Mouse (Mus musculus) CH12.LX (cell line): Measurements from ENCODE around the gene Plce1.

Source experiments
- CHD2 ChIP-seq: IDR thresholded peaks from 2 replicates; pipeline ENCODE4 v1.6.1; 2011; ENCODE audit warnings: low read length, improper control_type of control experiment
- CTCF ChIP-seq, 2 experiments: IDR thresholded peaks in 1 of 2; conservative IDR thresholded peaks in 1 of 2; 2 replicates each; pipeline ENCODE4 v1.5.1; 2011 to 2012; ENCODE audit warnings: low read depth in 2 of 2, low read length in 2 of 2, improper control_type of control experiment in 1 of 2, inconsistent platforms in 1 of 2, mild to moderate bottlenecking in 1 of 2, moderate library complexity in 1 of 2
- E2F4 ChIP-seq: IDR thresholded peaks from 2 replicates; pipeline ENCODE4 v1.6.1; 2011; ENCODE audit warnings: low read depth, low read length, improper control_type of control experiment; ENCODE audit not compliant: insufficient replicate concordance
- EP300 ChIP-seq: IDR thresholded peaks from 2 replicates; pipeline ENCODE4 v1.6.1; 2011; ENCODE audit warnings: low read length, improper control_type of control experiment
- HCFC1 ChIP-seq: IDR thresholded peaks from 2 replicates; pipeline ENCODE4 v1.6.1; 2012; ENCODE audit warnings: low read depth, mild to moderate bottlenecking, inconsistent platforms, low read length, improper control_type of control experiment
- NRF1 ChIP-seq: IDR thresholded peaks from 2 replicates; pipeline ENCODE4 v1.6.1; 2014; ENCODE audit warnings: low read depth, mild to moderate bottlenecking, inconsistent platforms, low read length, improper control_type of control experiment, moderate library complexity
- POLR2A ChIP-seq: IDR thresholded peaks from 2 replicates; pipeline ENCODE4 v1.6.1; 2011; ENCODE audit warnings: low read depth, mild to moderate bottlenecking, improper control_type of control experiment, low read length
- POLR2AphosphoS2 ChIP-seq: IDR thresholded peaks from 2 replicates; pipeline ENCODE4 v1.6.1; 2011; ENCODE audit warnings: low read depth, low read length, improper control_type of control experiment

DNA sequence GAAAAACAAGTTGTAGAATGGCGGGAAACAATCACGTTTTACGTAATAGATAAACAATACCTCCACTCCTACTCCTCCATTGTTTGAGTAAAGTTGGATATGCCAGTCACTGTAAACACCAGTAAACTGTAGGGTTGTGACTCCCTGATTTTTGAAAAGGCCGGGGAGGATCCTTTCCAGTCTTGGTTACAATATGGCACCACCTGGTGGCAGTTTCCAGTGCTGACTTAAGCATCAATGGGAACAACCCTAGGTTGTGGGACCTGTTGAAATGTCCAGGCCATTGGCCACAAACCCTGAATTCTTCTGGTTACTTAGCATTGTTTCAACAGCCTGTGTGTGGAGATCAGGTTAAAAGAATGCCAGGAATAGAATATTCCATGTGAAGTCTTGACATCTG lies 294.6 kb downstream of the Plce1 start:
- TF ChIP-seq HCFC1 (no peak), NRF1 (no peak), E2F4 (no peak), POLR2A (no peak), POLR2AphosphoS2 (no peak), CTCF (conservative IDR thresholded peaks at IDR 0.05 in 1 of 2, IDR thresholded peaks at IDR 0.05 in 1 of 2; ENCODE audit: low read depth in 2 of 2, low read length in 2 of 2) (peak; percentile 30 to 83; a peak in 3 of 4 replicates), CHD2 (no peak), EP300 (no peak)
